Mouse (Mus musculus): ENCODE data around the gene Cd4.
A peak's percentile ranks its signal among the peaks of the same experiment; 100 is the strongest.

Cd4 gene

DNA sequence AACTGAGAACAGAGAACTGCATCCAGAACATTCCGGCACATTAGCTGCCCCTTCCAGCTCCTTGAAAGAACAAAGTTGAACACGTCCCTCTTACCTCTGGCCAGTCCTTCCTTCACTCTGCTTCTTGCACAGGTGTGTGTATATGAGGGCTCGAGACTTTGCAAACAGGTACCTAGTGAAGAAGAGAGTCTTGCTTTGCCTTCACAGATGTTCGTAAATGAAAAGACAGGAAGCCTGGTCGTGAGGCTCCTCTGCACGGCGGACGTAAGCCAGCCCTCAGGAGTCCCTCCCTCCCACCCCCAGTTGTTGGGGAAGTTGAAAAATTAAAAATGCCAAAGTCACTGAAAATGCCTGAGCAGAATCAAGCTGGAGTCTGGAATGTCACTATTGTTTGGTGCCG, at the start of gene Cd4:
Cd4 (minus strand) TSS at position 236 of the 400 bp plus-strand sequence.
- DNase-seq (ENCODE audit: low read depth, low spot score): no peak

DNA sequence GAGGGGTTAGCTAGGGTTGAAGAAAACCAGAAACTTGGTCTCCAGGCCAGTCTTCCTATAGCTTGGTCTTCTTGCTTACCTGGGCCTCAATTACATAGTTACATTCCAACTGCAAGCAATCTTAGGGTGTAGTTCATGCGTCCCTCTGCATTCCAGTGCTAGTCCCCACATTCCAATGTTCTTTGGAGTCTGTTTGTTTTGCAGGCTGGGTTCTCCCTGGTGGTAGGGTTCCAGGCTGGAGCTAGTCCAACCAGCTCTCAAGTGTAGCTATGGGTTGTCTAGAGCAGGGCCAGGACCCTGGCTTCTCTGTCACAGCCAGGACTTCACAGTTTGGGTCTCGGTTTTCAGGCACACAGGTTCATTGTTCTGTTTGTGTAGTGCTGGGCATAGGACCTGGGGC, 49.5 kb upstream of the Cd4 start:
- DNase-seq (ENCODE audit: low read depth, low spot score): no peak

DNA sequence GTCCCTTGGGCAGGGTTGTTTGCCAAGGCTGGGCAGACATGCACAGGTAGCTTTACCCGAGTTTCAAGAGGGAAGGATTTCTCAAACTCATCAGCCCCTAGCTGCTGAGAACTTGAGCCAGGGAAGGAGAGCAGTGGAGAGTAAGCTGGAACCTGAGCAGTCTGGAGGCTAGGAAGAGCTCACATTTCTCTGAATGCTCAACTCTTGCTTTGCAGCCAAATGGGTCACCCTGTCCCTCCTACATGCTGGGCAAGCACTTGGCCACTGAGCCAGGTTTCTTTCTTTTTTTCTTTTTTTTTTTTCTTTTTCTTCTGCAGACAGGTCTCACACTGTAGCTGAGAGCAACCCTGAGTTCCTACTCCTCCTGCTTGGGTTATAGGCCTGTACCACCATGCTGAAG, 48.7 kb upstream of the Cd4 start:
- no peak for DNase-seq (ENCODE audit: low read depth, low spot score)

DNA sequence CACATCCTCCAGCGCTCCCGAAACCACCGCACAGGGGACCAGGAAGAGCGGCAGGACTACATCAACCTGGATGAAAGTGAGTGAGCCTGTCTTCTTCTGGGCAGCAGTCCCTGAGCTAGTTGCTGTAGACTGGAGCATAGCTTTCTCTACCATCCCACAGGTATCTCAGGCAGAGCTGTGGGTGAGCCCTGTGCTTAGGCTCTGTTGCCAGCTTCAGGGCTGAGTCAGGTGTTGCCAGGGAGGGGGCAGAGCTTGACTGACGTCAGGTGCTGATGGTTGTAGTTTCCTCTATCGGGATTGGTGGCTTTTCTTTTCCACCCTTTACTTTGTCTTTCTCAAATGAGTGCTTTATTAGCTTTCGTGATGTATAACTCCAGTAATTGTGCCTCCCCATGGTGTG, 46.6 kb upstream of the Cd4 start:
- DNase-seq (ENCODE audit: low read depth, low spot score): no peak

DNA sequence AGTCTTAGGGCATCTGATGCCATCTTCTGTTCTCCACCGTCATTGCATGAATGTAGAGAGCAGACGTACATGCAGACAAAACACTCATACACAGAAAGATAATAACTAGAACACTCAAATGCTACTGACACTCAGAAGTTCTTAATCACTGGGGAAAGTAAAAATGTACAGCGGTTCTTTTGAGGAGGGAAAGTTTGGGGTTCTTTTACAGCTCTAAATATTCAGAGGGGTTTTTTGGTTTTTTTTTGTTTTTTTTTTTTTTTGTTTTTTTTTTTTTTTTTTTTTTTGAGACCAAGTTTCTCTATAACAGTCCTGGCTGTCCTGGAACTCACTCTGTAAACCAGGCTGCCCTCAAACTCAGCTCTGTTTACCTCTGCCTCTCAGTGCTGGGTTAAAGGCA, 45.1 kb upstream of the Cd4 start:
- DNase-seq (ENCODE audit: low read depth, low spot score): no peak

DNA sequence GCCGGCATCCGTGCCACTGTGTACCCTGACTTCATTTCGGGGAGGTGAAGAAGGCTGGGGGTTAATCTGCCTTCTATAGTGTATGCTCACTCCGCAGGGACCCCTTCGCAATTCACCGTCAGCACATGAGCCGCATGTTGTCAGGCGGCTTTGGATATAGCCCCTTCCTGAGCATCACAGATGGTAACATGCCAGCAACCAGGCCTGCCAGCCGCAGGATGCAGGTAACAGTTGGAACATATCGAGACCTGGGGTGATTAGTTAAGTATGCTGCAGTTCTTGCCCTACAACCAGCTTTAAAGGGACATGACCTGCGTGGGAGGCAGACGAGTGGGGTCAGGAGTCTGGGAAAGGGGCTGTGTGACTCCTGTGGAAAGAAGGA, 44.3 kb upstream of the Cd4 start:
- DNase-seq (ENCODE audit: low read depth, low spot score): no peak

DNA sequence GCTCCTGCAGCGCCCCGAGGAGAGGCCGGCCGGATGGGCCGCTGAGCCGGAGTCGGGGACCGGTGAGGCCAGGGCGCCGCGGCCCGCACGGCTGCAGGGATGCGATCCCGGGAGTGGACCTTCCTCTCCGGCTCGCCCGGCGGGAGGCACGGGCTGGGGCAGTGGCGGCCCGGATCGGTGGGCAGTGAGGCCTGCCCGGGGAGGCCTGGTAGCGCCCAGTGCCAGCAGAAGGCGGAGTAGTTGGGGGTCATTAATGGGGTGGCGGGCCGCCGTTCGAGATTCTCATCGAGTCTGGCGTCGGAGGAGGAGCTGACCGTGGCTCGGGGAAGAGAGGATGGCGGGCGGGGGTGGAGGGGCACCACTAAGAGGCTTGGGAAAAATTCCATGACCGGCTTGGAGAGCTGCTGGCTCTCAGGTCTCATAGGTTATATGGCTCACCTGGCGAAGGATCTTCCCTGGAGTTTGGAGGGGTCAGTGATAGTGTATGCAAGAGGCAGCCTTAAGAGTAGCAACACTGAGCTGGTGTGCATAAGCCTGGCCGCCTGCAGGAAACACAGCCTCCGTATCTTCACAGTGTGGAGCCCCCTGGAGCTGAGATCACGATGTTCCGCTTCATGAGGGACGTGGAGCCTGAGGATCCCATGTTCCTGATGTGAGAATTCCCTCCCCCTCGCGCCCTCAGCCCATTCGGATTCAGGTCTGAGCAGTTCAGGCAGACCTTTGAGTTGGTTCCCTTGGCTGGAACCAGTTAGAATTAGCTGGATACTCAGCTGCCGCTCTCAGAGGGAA, 43.7 kb upstream of the Cd4 start:
- DNase-seq (ENCODE audit: low read depth, low spot score): peak; percentile 67

DNA sequence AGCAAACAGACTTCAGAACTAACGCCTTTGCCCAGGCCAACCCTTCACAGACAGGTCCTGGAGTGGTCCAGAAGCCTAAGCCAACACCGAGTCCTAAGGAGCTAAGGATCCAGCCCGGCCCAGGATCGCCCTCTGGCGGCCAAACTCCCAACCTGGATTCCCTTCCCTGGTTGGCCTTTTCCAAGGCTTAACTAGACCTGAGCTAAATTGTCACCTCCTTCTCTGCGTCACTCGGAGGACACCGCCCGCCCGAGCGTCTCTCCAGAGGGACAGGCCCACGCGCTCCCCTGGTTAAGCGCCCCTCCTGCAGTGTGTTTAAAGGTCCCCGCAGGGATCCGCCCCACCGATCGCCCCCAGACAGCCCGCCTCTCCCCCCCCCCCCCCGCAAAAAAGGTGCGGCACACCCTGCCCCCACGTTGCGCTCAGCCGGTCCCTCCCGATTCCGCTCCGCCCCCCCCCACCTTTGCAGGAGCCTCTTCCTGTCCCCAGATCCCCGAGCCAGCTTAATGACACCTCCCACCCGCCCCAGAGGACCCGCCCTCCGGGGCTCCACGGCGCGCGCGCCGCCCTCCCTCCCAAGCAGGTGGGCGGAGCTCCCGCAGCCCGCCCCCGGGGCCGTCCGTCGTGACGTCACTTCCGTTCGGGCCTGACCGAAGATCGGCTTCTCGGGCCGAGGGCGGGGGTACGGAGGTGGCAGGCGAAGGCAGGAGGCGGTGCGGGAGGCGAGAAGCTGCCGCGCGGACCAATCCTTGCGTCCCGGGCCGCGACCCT, 42.9 kb upstream of the Cd4 start, which contains the start of gene Mlf2:
Mlf2 (plus strand) TSS at position 633 of the 771 bp plus-strand sequence.
- DNase-seq (ENCODE audit: low read depth, low spot score): peak; percentile 99

DNA sequence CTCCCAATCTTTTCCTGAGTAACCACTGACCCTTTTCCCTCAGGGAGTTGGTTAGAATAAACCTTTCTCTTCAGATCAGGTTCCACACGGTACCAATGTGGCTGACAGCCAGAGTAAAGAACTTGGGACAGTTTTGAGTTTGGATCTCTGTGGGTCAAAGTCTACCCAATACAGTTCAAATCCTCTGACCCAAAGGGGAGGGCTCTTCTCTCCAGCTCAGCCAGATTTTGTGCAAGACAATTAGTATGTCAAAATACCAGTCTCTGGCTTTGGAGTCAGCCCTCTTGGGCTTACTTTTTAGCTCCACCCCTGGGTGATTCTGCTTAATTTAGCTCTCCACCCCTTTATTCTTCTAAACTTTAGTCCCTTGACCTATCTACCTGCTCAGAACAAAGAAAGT, 42.2 kb upstream of the Cd4 start:
- no peak for DNase-seq (ENCODE audit: low read depth, low spot score)

DNA sequence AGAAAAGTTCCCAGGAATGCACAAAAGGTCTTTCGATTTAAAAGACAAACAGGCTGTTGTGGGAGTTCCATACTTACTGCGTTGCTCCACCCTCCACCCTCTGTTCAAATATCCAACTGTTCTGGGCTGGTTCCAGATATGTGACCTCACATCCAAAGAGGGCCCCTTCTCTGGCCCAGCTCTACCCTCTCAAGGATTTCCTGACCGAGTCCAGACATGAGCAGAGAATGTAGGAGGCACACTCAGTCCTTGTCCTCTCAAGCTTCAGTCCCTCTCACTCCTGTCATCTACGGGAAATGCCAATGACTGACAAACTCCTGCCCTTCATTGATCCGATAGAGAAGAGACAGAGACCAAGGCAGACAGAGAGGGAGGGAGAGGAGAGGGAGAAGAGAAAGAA, 37.9 kb upstream of the Cd4 start:
- no peak for DNase-seq (ENCODE audit: low read depth, low spot score)

DNA sequence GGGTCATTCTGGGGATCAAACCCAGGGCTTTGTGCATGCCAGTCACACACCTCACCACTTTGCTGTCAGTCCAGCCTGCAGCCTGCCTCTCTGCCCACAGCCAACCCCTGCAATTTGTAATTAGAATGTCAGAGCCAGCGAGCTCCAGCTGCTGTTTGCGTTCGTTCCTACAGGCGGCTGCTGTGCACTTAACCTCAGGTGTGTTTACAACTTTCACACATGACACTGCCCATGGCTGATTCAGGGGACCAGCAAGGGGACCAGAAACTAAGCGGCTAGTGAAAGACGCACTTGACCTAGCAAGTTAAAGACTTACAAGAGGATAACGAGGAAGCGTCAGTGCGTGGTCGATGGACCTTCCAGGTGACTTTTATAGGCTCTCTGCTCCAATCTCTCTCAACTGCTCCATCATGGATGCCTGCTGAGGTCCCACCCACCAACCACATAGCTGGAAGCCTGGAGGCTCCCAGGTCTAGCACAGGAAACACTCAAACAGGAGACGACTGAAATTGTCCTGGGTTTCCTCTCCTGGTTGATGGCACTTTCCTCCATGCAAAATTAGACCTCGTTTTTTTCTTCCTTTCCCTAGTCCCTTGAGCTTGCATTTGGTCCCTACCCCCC, 37.3 kb upstream of the Cd4 start:
- no peak for DNase-seq (ENCODE audit: low read depth, low spot score)

DNA sequence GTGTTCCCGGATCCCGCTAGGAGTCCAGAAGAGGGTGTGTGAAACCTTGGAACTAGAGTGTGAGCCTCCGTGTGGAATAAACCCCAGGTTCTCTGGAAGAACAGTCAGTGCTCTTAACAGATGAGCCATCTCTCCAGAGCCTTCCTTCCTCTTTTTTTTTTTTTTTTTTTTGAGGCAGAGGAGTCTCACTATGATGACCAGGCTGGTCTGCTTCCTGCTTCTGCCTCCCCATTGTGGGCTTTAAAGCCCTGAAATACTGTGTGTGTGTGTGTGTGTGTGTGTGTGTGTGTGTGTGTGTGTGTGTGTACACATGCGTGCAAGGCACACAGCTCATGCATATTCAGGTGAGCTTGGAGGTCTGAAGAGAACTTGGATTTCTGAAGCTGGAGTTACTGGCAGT, 33.5 kb upstream of the Cd4 start:
- no peak for DNase-seq (ENCODE audit: low read depth, low spot score)

DNA sequence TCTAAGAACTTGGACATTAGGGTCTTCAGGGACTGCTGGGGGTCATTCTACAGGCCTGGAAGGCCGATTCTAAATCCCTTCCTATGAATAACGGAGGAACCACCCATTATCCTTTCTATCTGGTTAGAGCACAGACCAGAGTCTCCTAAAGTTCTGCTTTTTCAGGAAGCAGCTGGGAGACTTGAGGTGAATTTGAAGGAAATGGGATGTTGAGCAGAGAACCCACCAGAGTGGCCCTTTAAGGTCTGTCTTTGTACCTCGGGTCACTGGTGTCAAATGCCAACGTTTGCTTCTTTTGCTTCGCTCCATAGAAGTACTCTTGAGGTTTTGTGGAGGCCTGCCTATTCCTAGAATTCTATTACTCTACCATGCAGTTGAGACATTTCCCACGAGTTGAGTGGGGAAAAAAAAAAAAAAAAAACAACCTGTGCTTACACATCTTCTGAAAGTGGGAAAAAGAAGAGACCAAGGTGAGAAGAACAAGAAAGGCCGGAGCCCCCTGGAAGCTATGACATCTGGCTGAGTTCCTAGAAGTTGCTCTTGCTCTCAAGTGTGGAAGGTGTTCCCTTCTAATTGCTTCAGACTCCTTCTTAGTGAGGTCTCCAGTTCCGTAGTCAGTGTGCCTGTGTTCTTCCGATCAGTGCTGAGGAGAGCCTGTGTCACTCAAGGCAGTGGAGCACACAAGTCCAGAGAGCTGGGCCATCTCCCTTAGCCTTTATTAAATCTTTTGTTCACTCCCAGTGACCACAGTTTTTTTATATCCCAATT, 32.5 kb upstream of the Cd4 start:
- no peak for DNase-seq (ENCODE audit: low read depth, low spot score)

DNA sequence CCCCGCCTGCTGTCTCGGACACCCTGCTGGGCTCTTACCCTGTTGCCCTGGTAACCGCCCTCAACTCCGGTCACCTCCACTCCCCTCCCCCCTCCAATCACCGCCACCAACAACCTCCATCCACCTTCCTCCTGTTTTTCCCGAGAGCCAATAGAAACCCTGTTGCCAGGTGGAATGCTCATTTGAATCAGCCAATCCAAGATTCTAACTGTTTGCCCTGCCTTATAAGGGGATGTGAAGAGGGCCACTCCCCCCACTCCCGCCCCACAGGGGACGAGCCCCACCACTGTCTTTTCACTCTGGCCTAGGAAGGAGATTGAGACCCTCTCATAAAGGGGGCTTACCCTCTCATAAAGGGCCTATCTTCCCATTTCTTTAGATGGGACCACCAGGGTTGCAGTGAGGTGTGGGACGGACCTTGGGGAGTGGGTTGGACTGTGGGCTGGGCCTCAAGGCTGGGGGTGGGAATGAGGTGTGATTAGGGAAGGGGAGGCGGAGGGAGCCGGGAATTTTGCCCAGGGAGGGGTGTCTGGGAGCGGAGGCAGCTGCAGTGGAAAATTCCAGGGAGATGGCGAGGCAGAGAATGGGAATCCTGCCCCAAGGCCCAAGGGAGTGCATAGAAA, 31.8 kb upstream of the Cd4 start, which contains the start of gene Ptms:
Ptms (minus strand) TSS at position 409 of the 623 bp plus-strand sequence.
- DNase-seq (ENCODE audit: low read depth, low spot score): peak; percentile 99

DNA sequence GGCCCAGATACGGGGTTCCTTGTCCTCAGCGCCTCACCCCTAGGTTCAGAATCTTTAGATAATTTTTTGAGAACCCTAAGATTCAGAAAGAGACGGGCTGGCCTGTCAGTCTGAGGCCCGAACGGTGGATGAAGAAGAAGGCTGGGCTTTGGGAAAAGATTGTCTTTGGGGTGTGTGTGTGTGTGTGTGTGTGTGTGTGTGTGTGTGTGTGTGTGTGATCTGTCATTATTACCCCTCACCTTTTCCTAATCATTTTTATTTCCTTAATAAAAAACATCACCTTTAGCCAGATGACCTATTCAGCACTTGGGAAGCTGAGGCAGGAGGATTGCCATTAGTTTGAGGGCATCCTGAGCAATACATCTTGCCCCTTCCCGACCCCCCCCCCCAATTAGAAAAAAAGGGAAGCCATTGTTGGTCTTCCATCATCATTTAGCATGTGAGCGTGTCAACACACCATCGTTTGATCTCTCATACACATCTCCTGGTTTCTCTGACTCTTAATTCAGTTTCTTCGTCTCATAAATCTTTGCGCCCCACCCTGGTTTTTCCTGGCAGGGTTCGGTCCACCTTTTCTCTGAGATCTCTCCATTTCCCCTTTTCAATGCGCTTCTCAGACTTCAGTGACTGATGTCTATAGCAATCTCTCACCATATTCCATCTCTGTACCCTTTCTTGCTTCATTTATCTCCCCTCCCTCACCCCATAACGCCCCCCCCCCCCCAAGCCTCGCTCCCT, 31.0 kb upstream of the Cd4 start:
- no peak for DNase-seq (ENCODE audit: low read depth, low spot score)

DNA sequence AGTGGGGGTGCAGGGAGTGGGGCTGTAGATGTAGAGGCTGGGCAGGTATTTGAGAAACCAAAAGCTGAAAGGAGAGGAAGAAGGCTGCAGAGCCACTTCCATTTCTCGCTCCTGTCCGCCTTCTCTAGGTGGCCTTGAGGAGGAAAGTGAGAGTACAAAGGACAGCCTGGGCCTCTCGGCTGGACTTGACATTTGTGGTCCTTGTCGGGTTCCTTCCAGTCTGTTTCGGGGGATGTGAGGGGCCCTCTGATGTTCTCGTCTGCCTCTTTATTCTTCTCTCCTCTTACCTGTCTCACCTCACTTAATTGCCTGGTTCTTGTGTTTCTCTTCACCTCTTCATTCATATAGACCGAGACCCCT, 30.3 kb upstream of the Cd4 start:
- DNase-seq (ENCODE audit: low read depth, low spot score): no peak

DNA sequence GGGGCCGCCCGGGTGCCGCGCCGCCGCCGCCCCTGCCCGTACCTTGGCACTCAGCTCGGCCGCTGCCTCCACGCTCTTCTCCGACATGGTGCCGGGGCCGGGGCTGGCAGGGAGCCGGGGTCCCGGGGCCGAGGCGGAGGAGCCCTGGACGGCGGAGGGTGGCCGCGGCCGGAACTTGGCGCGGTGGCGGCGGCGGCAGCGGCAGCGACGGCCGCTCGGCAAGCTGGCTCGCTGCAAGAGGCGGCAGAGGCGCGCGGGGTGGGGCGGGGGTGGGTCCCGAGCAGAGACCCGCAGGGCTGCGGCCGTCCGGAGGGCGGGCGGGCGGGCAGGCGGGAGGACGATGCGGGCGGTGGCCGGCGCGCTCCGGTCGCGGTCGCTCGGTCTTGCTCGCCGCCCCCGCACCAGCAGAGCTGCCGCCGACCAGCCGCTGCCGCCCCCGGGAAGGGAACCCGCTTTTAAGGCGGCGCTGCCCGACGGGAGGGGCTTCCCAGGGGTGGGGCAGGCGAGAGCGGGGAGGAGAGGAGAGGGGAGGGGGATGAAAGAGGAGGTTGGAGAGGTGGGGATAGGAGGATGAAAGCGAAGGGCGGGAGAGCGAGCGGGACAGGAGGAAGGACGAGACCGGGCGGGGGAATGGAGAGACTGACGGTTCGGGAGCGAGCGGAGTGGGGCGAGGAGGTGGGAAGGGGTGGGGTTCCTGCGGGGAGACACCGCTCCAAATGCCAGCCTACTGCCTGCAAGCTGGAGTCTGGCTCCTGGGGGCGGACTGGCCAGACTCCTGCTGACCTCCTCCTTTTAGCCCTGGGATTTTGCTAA, 29.7 kb upstream of the Cd4 start:
- peak; percentile 96 for DNase-seq (ENCODE audit: low read depth, low spot score)

DNA sequence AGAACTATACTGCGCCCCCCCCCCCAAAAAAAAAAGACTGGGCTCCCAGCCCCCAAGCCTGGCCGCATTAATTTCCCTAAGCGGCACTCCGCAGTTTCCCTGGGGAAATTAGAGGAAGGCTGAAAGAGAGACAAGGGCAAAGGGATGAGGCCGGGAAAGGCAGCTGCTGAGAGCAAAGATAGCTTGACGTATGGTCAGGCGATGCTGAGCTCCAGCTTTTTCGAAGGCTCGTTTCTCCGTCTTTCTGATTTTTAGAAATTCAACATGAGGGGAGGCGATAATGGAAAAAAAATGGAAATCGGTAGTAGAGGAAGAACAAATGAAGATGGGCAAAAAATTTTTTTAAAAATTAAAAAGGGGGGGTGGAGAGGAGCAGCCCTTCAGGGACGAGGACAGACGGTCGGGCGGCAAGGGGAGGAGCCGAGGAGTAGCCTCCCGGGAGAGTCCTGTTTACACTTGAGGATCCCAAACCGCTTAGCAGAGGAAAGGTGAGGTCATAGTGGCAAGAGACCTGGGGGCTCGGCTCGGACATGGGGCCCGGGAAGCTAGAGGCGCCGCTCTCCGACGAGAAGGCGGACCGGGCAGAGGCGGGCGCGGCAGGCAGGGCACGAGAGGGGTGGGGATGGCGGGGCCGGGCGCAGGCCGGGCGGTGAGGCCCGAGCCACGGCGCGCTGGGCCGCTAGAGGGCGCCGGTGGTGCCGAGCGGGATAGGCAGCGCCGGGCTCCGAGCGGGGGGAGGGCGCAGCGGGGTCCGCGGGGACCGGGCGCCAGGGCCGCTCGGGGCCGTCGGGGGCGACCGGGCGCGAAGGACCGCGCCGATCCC, 28.9 kb upstream of the Cd4 start:
- peak; percentile 86 for DNase-seq (ENCODE audit: low read depth, low spot score)
